Mouse (Mus musculus): ENCODE results near the gene Cyth3.

Cyth3 gene

DNA sequence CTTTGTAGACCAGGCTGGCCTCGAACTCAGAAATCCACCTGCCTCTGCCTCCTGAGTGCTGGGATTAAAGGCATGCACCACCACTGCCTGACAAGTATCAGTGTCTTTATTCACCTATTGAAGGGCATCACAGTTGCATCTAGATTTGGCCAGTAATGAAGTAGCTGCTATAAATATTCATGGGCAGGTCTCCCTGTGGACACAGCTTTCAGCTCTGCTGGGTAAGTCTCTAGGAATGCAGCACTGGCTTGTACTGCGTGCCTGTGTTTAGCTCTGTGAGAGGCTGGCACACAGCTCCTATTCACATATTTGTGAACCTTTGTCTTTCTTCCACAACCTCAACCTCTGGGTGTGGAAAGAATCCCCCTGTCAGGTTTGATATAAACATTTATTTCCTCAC lies 46.6 kb downstream of the Cyth3 start:
- DNase-seq (ENCODE audit: low spot score) = no peak

- no peak for DNase-seq (ENCODE audit: low spot score)
Measured at GRCm38 (mm10) chr5:143669393-143669792, 47.1 kb downstream of the Cyth3 start.

DNA sequence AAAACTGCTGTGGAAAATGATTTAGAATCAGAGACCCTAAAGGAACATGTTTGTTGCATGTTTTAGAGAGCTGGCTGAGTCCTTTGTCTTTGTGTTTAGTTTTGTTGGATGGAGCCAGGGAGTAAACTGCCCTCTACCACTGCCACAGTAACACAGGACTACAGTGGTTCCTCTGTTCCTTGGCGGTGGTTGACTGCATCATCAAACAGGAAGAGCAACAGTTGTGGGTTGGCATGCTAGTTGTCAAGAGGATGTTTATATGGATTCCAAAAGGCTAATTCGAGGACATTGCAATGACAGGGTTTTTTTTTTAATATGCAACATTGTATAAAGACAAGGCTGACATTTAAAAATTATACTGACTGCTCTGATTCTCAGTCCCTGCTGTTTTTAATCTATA lies 47.6 kb downstream of the Cyth3 start:
- DNase-seq (ENCODE audit: low spot score) = no peak

GRCm38 (mm10) chr5:143670740-143671415 lies 48.6 kb downstream of the Cyth3 start:
- DNase-seq (ENCODE audit: low spot score) = no peak

- DNase-seq (ENCODE audit: low spot score) = no peak
Measured at GRCm38 (mm10) chr5:143674576-143674975, 52.3 kb downstream of the Cyth3 start.

DNA sequence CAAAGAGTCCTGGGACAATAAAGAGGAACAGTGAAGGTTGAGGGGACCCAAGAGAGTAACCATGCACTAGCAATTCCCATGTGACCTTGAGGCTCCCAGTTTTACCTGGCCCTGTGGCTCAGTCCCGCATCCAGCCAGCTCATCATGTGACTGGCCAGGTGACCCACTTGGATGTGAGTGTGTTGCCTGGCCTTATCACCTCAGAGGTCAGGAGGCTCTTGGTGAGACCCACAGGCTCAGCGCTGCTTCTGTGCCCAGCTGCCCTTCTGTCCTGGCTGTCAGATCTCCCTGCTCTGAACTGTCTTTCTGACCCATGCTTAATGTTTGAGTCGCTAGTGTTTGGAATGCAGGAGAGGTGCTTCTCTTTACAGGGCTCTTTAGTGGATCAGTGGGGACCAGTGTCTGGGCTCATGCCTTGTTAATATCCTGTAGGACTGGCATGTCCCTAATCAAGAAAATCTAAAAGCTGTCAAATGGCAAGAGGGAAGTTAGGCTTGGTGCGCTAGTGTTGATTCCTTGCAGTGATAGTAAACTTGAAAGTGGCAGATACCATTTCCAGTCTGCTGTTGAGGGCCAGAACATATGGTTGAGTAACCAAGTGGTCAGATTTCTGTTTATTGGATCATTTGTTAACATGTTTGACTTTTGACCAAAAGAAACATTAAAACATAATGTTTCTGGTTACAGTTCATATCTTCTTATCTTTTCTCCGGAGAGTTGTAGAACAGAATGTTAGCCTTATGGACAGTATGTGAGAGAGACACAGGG lies 54.2 kb downstream of the Cyth3 start:
- no peak for DNase-seq (ENCODE audit: low spot score)

- DNase-seq (ENCODE audit: low spot score) = no peak
Measured at GRCm38 (mm10) chr5:143677363-143677762, 55.1 kb downstream of the Cyth3 start.

GRCm38 (mm10) chr5:143678634-143679271 lies 56.5 kb downstream of the Cyth3 start:
- no peak for DNase-seq (ENCODE audit: low spot score)

GRCm38 (mm10) chr5:143679654-143680053 lies 57.4 kb downstream of the Cyth3 start:
- no peak for DNase-seq (ENCODE audit: low spot score)

GRCm38 (mm10) chr5:143683696-143684095 lies 61.4 kb downstream of the Cyth3 start:
- DNase-seq (ENCODE audit: low spot score) = no peak

GRCm38 (mm10) chr5:143684911-143685390 lies 62.7 kb downstream of the Cyth3 start:
- no peak for DNase-seq (ENCODE audit: low spot score)

- DNase-seq (ENCODE audit: low spot score) = no peak
Measured at GRCm38 (mm10) chr5:143686456-143686855, 64.2 kb downstream of the Cyth3 start.

- DNase-seq (ENCODE audit: low spot score) = no peak
Measured at GRCm38 (mm10) chr5:143687589-143687988, 65.3 kb downstream of the Cyth3 start.

DNA sequence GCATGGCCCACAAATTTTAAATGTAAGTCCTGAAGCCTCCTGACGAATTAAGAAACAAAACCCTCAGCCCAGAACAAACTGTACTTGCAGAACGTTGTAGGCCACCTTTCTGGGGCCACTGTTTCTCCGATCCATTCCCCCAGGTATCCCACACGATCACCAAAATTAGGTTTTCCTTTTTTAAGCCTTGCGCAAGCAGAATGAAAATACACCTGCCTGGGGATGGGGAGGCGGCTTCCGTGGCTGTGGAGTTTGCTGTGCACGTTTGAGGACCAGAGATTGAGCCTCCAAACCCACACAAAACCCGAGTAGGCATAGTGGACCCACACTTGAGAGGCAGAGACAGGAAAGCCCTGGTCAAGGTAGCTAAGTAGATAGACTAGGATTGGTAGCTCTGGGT lies 68.1 kb downstream of the Cyth3 start:
- DNase-seq (ENCODE audit: low spot score) = no peak

- DNase-seq (ENCODE audit: low spot score) = no peak
Measured at GRCm38 (mm10) chr5:143690926-143691325, 68.7 kb downstream of the Cyth3 start.

GRCm38 (mm10) chr5:143696323-143696722 lies 74.1 kb downstream of the Cyth3 start:
- no peak for DNase-seq (ENCODE audit: low spot score)

DNA sequence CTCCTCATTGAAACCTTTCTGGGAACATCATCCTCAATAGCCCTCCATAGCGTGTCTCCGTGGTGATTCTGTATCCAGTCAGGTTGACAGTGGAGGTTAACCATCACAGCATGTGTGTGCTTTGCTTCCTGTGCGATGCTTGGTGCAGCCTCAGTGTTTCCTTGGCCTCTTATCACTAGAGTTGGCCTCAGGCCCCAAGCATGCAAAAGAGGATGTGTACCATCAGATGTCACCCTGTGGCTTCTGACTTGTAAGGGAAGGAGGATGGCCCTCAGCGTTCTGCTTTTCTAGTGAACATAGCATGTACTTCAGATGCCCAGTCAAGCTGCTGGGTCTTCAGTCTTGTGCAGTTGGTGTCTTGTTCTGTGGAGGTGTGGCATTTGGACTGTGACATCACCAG lies 76.2 kb downstream of the Cyth3 start:
- no peak for DNase-seq (ENCODE audit: low spot score)

- no peak for DNase-seq (ENCODE audit: low spot score)
Measured at GRCm38 (mm10) chr5:143700247-143700646, 78.0 kb downstream of the Cyth3 start.

- DNase-seq (ENCODE audit: low spot score) = no peak
Measured at GRCm38 (mm10) chr5:143701074-143701473, 78.8 kb downstream of the Cyth3 start.

- DNase-seq (ENCODE audit: low spot score) = no peak
Measured at GRCm38 (mm10) chr5:143704875-143705658, 82.8 kb downstream of the Cyth3 start.

- no peak for DNase-seq (ENCODE audit: low spot score)
Measured at GRCm38 (mm10) chr5:143705659-143705982, 83.4 kb downstream of the Cyth3 start.

Data from ovary, postnatal 14 days (tissue).